Mouse (Mus musculus) adrenal gland, adult 2 months (tissue): ENCODE measurements at regions not wholly inside any gene's neighbourhood (a gene's known extent, or its start where the extent isn't known, plus 50 kb on each side); places are given as distances from the start of the nearest gene placed in this dataset.

ENCODE experiments used
- DNase-seq: peaks from one replicate; pipeline ENCODE4 v3.0.0; 2021

DNA sequence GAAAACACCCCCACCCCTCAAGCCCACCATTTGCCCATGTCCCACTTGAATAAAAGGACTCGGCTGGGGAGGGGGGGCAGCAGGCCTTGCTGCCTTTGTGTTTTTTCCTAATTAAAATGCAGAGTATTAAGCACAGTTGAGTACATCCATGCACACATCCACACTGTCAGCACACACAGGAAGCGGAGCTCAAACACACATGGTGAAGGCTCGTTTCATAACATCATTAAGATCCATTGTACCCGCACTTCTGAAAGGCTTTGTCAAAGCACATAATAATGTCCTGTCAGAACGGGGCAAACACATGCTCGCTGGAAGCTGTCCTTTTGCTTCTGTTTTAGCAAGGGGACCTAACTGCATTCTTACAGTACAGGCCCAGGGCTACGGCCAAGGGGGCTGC, 75.3 kb upstream of the Arhgap21 start:
- DNase-seq = no peak

DNA sequence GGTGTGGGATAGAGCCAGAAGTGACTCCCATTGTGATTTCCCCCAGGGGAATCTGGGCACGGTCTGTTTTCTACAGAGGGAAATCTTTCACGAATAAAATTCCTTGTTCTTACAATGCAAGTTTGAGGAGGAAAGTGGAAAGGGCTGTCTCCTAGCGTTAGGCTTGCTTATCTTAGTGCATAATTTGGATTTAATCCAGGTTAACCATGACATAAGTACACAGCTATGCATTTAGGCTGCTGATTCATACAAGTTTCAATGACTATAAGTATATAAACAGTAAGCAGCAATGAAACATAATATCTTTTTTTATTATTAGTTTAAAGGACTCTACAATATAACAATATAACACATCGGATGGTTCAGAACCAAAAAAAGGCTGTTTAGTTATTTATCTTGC, 74.6 kb upstream of the Arhgap21 start:
- no peak for DNase-seq

DNA sequence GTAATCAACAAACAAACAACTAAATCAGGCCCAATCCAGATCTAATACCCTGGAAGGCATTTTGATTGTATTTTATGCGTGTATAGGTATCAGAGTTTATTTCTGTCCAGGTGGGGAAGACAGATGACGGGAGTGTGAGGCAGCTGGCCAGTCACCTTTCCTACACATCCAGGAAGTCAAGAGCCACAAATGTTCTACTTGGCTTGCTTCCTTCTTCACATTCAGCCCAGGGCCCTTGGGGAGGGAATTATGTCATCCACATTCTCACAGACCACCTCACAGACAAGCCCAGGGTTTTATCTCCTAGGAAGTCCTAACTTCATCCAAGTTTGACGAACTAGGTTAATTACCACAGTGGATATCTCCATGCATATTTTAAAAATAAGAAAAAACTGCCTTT, 68.9 kb upstream of the Arhgap21 start:
- no peak for DNase-seq

DNA sequence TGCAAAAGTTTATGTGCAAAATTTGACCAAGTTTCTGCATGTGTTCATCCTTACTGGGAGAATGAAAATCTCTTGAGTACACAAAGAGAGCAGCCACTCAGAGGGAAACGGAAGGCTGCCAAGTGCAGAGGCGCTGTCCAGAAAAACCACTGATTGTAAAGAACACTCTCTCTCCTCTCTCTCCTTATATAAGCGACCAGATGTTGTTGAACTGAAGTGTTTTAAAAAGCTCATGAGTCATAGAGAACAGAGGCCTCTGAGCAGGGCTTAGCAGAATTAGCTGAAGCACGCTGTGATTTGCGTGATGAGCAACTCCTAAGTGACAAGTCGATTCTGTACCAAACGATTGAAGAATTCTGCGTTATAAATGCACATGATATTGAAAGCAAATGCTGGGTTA, 68.5 kb upstream of the Arhgap21 start:
- no peak for DNase-seq

DNA sequence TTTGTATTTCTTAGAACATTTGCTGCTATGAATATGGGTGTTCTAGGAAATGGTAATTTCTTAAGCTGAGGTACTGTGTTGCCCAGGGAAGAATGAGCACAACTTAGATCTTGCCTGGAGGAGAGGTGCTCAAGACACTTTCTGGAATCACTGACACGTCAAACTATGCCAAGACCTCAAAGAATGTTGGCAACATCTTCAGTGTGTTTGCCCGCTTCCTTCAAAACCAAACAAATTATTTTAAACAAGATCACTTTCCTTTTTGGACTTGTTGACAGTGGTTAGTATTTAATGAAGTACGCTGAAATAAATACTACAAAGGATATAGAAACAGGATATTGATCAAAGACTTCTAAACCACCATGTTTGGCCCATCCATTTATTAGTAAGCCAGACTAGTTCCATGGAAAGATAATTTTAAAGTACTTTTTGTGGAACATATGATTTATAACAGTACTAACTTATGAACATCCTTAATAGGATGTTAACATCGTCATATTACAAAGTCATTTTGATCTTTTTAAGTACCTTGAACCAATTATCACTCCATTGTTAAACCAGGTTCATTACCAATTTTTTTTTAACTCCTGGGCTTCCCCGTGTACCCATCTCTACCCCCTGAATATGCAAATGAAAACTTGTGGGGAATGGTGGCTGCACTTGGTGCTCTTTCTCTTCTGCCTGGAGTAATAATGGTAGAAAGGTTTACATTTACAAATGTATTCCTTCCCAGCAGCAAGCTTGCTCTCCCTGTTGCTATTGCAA, 67.4 kb upstream of the Arhgap21 start:
- DNase-seq = no peak

DNA sequence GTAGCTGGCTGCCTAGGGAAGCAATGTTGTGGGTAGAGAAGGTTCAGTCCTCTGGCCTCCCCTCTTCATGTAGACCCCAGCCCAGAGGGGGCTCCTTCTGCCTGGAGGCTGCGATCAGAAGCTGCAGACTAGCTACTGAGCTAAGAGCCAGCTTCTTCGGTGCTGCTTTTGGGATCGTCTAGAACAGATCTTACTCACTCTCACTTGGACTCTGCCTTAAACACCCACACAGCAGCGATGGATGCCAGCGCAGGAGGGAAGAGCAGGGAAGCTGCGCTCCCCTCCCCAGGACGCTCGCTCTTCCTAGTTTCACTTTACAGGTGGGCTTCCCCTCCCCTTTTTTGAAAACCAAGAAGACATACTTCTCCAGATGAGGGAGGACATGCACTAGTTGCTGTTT, 66.0 kb upstream of the Arhgap21 start:
- DNase-seq = no peak

DNA sequence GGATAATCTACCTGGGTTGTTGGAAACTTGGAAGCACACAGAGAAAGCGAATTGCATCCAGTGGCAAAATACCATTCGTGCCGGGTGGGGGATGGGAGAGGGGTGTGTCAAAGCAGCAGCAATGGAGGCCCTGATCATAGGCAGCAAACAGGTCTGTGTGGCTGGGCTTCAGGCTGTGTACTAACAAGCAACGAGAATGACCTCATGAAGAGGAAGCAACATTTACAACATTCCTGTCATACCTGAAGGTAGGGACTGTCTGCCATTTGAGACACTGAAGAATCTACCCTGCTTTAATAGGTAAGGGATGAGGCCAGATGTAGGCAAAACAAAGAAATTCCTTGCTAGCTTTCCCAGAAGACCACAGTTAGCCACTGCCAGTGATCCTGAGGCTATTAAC, 62.0 kb upstream of the Arhgap21 start:
- no peak for DNase-seq

DNA sequence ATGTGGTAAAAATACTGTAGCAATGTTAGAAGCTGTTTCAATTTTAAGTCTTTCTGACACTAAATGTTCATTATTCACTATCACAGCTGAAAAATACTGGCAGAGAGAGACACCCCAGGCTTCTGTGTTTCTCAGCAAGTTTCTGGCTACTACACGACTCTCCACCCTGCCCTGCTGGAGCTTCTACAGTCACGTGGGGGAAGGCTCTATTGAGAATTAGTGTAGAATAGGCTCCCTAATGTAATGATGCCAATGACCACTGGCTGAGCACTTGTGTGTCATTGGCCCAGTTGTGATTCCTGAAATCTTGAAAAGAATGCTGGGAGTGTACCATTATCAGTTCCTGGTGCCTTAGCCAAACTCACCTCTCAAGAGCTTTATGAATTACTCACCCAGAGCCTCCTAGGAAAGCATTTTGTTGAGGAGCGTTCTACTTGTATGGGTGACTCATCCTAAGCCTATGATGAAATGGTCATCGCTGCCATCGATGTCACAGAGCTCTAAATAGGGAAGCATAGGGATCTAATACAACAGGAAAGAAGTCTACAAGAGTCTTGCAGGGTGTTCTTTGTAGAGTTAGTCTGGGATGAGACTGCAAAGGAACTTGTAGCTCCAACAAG, 60.8 kb upstream of the Arhgap21 start:
- peak; percentile 20 for DNase-seq

DNA sequence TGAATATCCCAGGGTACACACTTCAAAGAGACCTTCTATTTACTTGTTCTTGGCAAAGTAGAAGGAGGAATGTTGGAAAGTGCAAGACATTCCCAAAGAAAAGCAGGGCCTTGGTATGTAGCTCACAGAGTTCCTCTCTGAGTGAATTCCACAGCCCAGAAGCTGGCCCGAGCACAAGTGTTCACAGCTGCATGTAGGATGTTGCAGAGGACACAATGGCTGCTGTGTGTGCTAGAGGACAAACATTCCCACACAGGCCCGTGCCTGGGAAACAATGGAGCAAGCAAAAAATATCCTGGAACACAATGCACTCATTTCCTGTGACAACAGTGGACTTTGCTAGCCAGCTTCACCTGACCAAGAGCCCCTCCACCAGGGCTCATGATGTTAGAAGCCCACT, 59.9 kb upstream of the Arhgap21 start:
- DNase-seq = no peak

DNA sequence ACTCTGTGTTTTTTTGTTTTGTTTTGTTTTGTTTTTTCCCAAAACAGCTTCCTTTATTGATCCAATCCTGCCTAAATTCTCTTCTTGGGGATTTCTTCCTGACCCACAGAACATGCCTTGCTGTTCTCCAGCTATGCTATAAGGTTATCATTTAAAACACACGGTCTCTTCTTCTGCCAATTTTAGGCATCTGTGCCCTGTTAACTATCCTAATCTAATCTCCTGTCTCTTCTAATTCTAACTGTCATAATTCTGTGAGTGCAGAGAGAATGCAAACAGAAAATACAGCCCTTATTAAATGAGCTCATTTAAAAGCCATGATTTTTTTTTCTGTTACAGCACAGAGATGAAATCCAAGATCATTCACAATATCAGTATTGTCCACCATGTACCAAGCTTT, 49.9 kb upstream of the Arhgap21 start:
- DNase-seq = no peak
